Mouse (Mus musculus) liver (tissue): Measurements from ENCODE around the gene Mkrn1.
"Not testable (repeated sequence)": the region's sequence is repeated elsewhere in the genome, so short reads cannot be mapped to it uniquely, and the experiment has no call there.

Experiments used
- DNase-seq: peaks from one replicate; pipeline ENCODE4 v3.0.0-alpha.2; 2020; ENCODE audit warnings: mixed read lengths

Gene Mkrn1

GRCm38 (mm10) chr6:39419851-39420721, at the start of gene Mkrn1:
Gene Mkrn1, minus strand, starts transcription at chr6:39420462.
- peak; percentile 95 for DNase-seq

GRCm38 (mm10) chr6:39469427-39469826, 49.2 kb upstream of the Mkrn1 start:
- DNase-seq, result no peak

- DNase-seq, result peak; percentile 80
Measured at GRCm38 (mm10) chr6:39462621-39463538, 42.6 kb upstream of the Mkrn1 start.

- peak; percentile 43 for DNase-seq
Measured at GRCm38 (mm10) chr6:39460040-39460439, 39.8 kb upstream of the Mkrn1 start.

- no peak for DNase-seq
Measured at GRCm38 (mm10) chr6:39455339-39456160, 35.3 kb upstream of the Mkrn1 start.

GRCm38 (mm10) chr6:39454616-39455015, 34.4 kb upstream of the Mkrn1 start:
- DNase-seq, result no peak

- DNase-seq, result no peak
Measured at GRCm38 (mm10) chr6:39453564-39453963, 33.3 kb upstream of the Mkrn1 start.

GRCm38 (mm10) chr6:39451033-39451432, 30.8 kb upstream of the Mkrn1 start:
- no peak for DNase-seq

GRCm38 (mm10) chr6:39450580-39450979, 30.3 kb upstream of the Mkrn1 start:
- no peak for DNase-seq

- no peak for DNase-seq
Measured at GRCm38 (mm10) chr6:39447429-39448185, 27.3 kb upstream of the Mkrn1 start.

- DNase-seq, result no peak
Measured at GRCm38 (mm10) chr6:39445801-39446572, 25.7 kb upstream of the Mkrn1 start.

GRCm38 (mm10) chr6:39442786-39443287, 22.6 kb upstream of the Mkrn1 start:
- no peak for DNase-seq

GRCm38 (mm10) chr6:39440207-39440606, 19.9 kb upstream of the Mkrn1 start:
- DNase-seq, result no peak

GRCm38 (mm10) chr6:39437519-39437918, 17.3 kb upstream of the Mkrn1 start:
- DNase-seq, result not testable (repeated sequence)

GRCm38 (mm10) chr6:39435875-39436274, 15.6 kb upstream of the Mkrn1 start:
- peak; percentile 53 for DNase-seq

- no peak for DNase-seq
Measured at GRCm38 (mm10) chr6:39434886-39435492, 14.7 kb upstream of the Mkrn1 start.

GRCm38 (mm10) chr6:39434111-39434885, 14.0 kb upstream of the Mkrn1 start:
- no peak for DNase-seq

GRCm38 (mm10) chr6:39433701-39434100, 13.4 kb upstream of the Mkrn1 start:
- DNase-seq, result no peak

GRCm38 (mm10) chr6:39433174-39433573, 12.9 kb upstream of the Mkrn1 start:
- DNase-seq, result no peak

- DNase-seq, result no peak
Measured at GRCm38 (mm10) chr6:39430722-39431121, 10.5 kb upstream of the Mkrn1 start.
